Mouse (Mus musculus) cortical plate, adult 2 months (tissue): ENCODE results near the gene Fgfr2. TPM values are rescaled to one million over a fixed set of nuclear protein-coding genes. Genes with fewer than 3 reads are reported as not detected.

ENCODE experiments used
- H3K27ac ChIP-seq: fragments of 200-500 bp; 2 replicates; pipeline ENCODE4 v1.5.1; 2012; ENCODE audit warnings: low read length, control low read depth, inconsistent platforms; ENCODE audit not compliant: insufficient read depth
- H3K4me1 ChIP-seq: fragments of 200-500 bp; 2 replicates; pipeline ENCODE4 v1.6.1; 2011; ENCODE audit warnings: low read length; ENCODE audit not compliant: control insufficient read depth, insufficient read depth
- H3K4me3 ChIP-seq: fragments of 200-500 bp; 2 replicates; pipeline ENCODE4 v1.5.1; 2011; ENCODE audit warnings: mild to moderate bottlenecking, low read length, control low read depth; ENCODE audit not compliant: insufficient read depth
- CTCF ChIP-seq: fragments of 200-500 bp; IDR thresholded peaks from 2 replicates; pipeline ENCODE4 v1.5.1; 2011; ENCODE audit warnings: mild to moderate bottlenecking, control low read depth, low read length; ENCODE audit not compliant: insufficient read depth; ENCODE audit errors: extremely low read depth
- POLR2A ChIP-seq: fragments of 200-500 bp; IDR thresholded peaks from 2 replicates; pipeline ENCODE4 v1.6.1; 2011; ENCODE audit warnings: mild to moderate bottlenecking, low read length, control low read depth; ENCODE audit not compliant: insufficient read depth; ENCODE audit errors: extremely low read depth
- polyA plus RNA-seq: library from polyadenylated mRNA; depleted of rRNA; stranded (reverse); fragments of >200 nt; gene quantifications from 2 replicates; pipeline ENCODE4 v1.2.3, GENCODE M21; 2012

The Fgfr2 gene
- polyA plus RNA-seq, 1 experiment, result 50.4 TPM

- no peak overlapping the region for H3K4me3 ChIP-seq
- no peak for TF ChIP-seq POLR2A
- no peak for TF ChIP-seq CTCF
- H3K4me1 ChIP-seq, result no peaks in the 10 kb centered on the region
- H3K27ac ChIP-seq, result no peak overlapping the region
Measured at GRCm38 (mm10) chr7:130288248-130288647, 2834.9 kb downstream of the Fgfr2 start.

DNA sequence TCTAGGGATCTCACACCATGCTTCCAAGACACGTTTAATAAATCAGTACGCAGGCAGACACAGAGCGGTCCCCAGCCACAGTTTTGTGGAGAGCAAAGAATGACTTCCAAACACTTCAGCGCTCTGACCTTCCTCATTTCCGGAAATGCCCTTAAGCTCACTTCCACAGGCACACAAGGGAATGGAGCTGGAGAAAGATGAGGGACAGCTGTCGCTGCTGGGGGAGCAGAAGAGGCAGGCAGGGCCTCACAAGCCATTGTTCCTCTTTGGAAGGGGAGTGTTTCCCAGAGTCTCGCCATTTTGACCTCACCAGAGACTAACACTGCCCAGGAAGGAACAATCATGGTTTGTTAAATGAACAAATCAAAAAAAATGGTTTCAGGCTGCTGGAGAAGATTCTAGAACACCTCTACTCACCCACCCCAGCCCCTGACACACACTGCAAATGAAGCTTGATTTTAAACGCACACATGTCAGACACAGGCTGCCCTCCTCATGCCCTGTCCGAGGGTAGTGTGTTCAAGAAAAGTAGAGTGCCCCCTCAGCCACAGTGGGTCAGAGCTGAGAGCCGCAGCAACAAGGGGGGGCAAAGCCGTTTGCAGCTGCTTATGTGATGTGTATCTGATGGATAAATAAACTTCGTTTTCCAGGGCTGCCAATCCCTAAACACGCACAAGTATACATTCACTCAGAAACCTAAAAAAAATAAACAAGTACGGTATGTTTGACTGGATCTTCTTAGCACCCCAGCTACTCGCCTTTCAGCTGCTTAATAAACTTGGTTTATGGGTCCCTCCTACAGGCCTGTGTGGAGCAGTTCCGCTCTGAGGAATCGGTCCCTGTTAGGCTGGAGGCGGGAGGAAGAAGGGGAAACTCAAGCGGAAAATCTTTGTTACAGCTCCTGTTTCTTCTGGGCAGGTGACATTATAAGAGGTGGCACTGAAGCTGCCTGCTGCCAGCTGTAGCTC lies 2844.1 kb downstream of the Fgfr2 start:
- no peak for TF ChIP-seq POLR2A
- Histone ChIP-seq H3K4me3 (no peak overlapping the region), H3K27ac (no peak overlapping the region), H3K4me1 (no peaks in the 10 kb centered on the region)

DNA sequence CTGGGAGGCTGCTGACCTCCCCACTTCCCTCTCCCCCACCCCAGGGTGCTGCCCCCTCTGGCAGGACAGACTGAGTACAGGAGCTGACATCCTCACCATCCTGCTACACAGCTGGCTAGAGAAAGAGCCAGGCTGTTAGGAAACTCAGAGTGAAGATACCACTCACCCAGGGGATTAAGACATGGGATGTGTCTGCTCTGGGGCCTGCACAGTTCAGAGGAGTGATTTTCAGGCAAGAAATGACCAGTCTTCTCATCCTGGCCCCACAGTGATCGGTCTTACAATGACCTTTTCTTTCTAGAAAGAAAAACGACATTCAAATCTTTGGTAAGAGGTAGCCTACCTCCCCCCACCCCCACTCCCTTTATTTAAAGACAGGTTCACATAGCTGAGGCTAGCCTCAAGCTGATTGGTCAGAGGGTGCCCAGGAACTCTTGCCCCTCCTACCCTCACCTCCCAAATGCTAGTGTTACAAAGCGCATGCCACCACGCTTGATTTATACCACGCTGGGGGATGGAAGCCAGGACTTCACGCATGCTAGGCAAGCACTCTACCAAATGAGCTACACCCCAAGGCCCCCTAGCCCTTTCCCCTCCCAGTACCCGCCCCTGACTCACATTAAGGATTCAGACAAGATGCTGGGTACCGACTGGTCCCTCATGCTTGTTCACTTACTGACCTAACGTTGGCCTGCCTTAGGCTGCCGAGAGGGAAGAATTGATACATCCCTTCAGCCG lies 2845.0 kb downstream of the Fgfr2 start:
- H3K4me1 ChIP-seq, result no peaks in the 10 kb centered on the region
- no peak overlapping the region for H3K27ac ChIP-seq
- no peak for TF ChIP-seq CTCF
- no peak for TF ChIP-seq POLR2A
- no peak overlapping the region for H3K4me3 ChIP-seq

DNA sequence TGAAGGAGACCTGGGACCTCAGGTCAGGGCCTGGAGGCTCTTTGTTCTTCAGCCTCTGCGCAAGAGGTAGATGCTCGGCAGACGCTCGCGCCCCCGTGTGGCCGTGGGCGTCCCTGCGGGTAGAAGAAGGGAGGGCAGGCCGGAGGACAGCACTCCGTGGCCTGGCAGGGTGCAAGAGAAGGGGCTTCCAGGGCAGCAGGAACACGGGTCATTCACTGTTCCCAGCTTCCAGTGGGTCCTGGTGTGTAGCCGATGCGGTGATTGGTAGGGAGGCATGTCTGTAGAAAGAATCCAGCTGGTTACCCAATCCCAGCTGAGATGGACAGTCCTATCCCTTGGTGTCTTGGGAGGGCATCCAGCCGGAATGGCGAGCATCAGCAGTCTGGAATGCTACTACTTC lies 2849.9 kb downstream of the Fgfr2 start:
- no peak overlapping the region for H3K27ac ChIP-seq

DNA sequence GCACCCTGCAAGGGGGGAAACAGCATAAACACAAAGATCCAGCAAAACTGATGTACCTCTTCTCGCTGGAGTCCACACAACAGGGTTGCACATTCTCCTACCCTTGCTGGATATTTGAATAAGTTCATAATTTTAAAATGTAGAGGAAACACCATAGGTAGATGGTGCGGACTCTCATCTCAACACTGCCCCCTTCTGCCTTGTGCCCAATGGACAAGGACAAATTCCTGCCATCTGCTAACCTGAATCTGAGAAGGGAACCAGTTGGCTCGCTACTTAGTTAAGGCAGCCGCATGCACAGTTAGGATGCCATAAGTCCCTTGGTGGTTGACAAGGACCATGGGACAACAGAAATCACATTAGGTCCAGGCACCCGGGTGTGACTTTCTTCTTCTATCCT lies 2852.3 kb downstream of the Fgfr2 start:
- TF ChIP-seq CTCF (peak; percentile 31), POLR2A (no peak)
- H3K27ac ChIP-seq, result no peak overlapping the region
- no peak overlapping the region for H3K4me3 ChIP-seq
- no peaks in the 10 kb centered on the region for H3K4me1 ChIP-seq

More for the DNA sequence above, 2849.9 kb downstream of the Fgfr2 start:
- no peaks in the 10 kb centered on the region for H3K4me1 ChIP-seq
- peak; percentile 67 for TF ChIP-seq CTCF
- no peak for TF ChIP-seq POLR2A
- H3K4me3 ChIP-seq, result no peak overlapping the region

GRCm38 (mm10) chr7:130269124-130269867 lies 2853.9 kb downstream of the Fgfr2 start:
- Histone ChIP-seq H3K27ac (no peak overlapping the region), H3K4me1 (no peaks in the 10 kb centered on the region), H3K4me3 (no peak overlapping the region)
- TF ChIP-seq CTCF (no peak), POLR2A (no peak)

DNA sequence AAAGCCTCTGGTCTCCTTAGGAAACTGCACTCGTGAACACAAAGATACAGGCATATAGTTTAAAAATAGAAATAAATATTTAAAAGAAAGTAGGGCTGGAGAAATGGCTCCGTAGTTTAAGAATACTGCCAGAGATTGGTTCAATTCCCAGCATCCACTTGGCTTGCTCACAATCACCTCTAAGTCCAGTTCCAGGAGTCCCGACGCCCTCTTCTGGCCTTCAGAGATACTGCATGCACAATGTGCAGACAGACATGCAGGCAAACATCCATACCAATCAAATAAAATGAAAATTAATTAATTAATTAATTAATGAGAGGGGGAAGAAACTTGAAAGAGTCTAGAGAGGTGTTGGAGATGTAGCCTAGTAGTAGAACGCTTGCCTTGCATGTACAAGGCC lies 2856.1 kb downstream of the Fgfr2 start:
- Histone ChIP-seq H3K27ac (no peak overlapping the region), H3K4me3 (no peak overlapping the region), H3K4me1 (no peaks in the 10 kb centered on the region)
- TF ChIP-seq POLR2A (no peak), CTCF (peak; percentile 29; the same call in 1 of the 2 replicates)

DNA sequence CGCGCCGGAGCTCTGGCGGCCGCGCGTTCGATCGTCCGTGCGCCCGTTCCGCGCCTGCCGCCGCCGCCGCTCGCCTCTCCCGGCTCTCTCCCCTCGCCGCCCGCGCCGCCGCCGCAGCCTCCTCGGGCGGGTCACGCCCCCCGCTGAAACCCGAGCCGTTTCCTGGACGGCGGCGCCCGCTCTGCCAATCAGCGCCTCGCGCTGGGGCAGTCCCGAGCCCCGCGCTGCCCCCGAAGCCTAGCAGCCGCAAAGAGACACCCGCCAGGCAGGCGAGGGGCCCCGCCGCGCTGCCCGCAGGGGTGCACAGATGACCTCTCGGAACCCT lies 2857.0 kb downstream of the Fgfr2 start:
- TF ChIP-seq POLR2A (no peak), CTCF (no peak)
- Histone ChIP-seq H3K4me1 (no peaks in the 10 kb centered on the region), H3K27ac (peak overlapping the region; percentile 85), H3K4me3 (peak overlapping the region; percentile 51)
